Mouse (Mus musculus) spleen, adult 2 months (tissue): Measurements from ENCODE around the gene E4f1.
"Not testable (repeated sequence)": the region's sequence is repeated elsewhere in the genome, so short reads cannot be mapped to it uniquely, and the experiment has no call there.

Experiments
- CTCF ChIP-seq: fragments of 200-500 bp; IDR thresholded peaks from 2 replicates; pipeline ENCODE4 v1.5.1; 2011; ENCODE audit warnings: mild to moderate bottlenecking, inconsistent platforms; ENCODE audit not compliant: insufficient read depth, insufficient read length, insufficient replicate concordance; ENCODE audit errors: extremely low read depth
- POLR2A ChIP-seq: fragments of 200-500 bp; IDR thresholded peaks from 2 replicates; pipeline ENCODE4 v1.6.1; 2011; ENCODE audit warnings: low read depth, low read length, inconsistent platforms

GRCm38 (mm10) chr17:24425326-24425725, 44.8 kb downstream of the E4f1 start:
- not testable (repeated sequence) for TF ChIP-seq CTCF, POLR2A
